Mouse (Mus musculus) MEL (cell line): ENCODE measurements at regions not wholly inside any gene's neighbourhood (a gene's known extent, or its start where the extent isn't known, plus 50 kb on each side); places are given as distances from the start of the nearest gene placed in this dataset.

Experiments used
- DNase-seq: peaks from one replicate; pipeline ENCODE4 v3.0.0; 2011; ENCODE audit warnings: low read depth, low spot score
- H3K27ac ChIP-seq: 2 replicates; pipeline ENCODE4 v1.5.1; 2012; ENCODE audit warnings: low read depth, mild to moderate bottlenecking, control low read depth, low read length, moderate library complexity; ENCODE audit not compliant: control insufficient read depth
- H3K27me3 ChIP-seq, 2 experiments: fragments of 150-350 bp in 1 of 2; sonication (generic) in 1 of 2; 2 replicates each; pipeline ENCODE4 v1.6.1; 2012; ENCODE audit warnings: low read length in 2 of 2, mild to moderate bottlenecking in 2 of 2, improper control_type of control experiment in 1 of 2, moderate library complexity in 1 of 2; ENCODE audit not compliant: insufficient read depth in 2 of 2, control insufficient read depth in 1 of 2
- H3K36me3 ChIP-seq, 2 experiments: 2 replicates each; pipeline ENCODE4 v1.6.1; 2012 to 2014; ENCODE audit warnings: low read length in 2 of 2, improper control_type of control experiment in 1 of 2, inconsistent platforms in 1 of 2, mild to moderate bottlenecking in 1 of 2; ENCODE audit not compliant: insufficient read depth in 2 of 2, control insufficient read depth in 1 of 2
- H3K4me1 ChIP-seq, 2 experiments: fragments of 150-350 bp in 1 of 2; sonication (generic) in 1 of 2; 2 replicates each; pipeline ENCODE4 v1.6.1; 2012; ENCODE audit warnings: low read length in 2 of 2, improper control_type of control experiment in 1 of 2, mild to moderate bottlenecking in 1 of 2; ENCODE audit not compliant: insufficient read depth in 2 of 2, control insufficient read depth in 1 of 2
- H3K4me3 ChIP-seq, 2 experiments: fragments of 150-350 bp in 1 of 2; sonication (generic) in 1 of 2; 2 replicates each; pipeline ENCODE4 v1.5.1; 2012; ENCODE audit warnings: low read depth in 2 of 2, low read length in 2 of 2, mild to moderate bottlenecking in 2 of 2, moderate library complexity in 2 of 2, control low read depth in 1 of 2, improper control_type of control experiment in 1 of 2; ENCODE audit not compliant: control insufficient read depth in 1 of 2, insufficient read depth in 1 of 2
- H3K79me2 ChIP-seq: 2 replicates; pipeline ENCODE4 v1.6.1; 2012; ENCODE audit warnings: mild to moderate bottlenecking, low read length, moderate library complexity; ENCODE audit not compliant: control insufficient read depth, poor library complexity, insufficient read depth
- H3K9ac ChIP-seq: 2 replicates; pipeline ENCODE4 v1.6.1; 2012; ENCODE audit warnings: low read depth, mild to moderate bottlenecking, control low read depth, low read length, moderate library complexity; ENCODE audit not compliant: control insufficient read depth, poor library complexity, severe bottlenecking
- H3K9me3 ChIP-seq: fragments of 150-350 bp; sonication (generic); replicated peaks from 2 replicates; pipeline ENCODE4 v1.6.1; 2012; ENCODE audit warnings: mild to moderate bottlenecking, low read length, improper control_type of control experiment, moderate library complexity; ENCODE audit not compliant: insufficient read depth
- CHD1 ChIP-seq: IDR thresholded peaks from 2 replicates; pipeline ENCODE4 v1.6.1; 2012; ENCODE audit warnings: low read depth, mild to moderate bottlenecking, inconsistent platforms, low read length, improper control_type of control experiment
- CHD2 ChIP-seq: IDR thresholded peaks from 2 replicates; pipeline ENCODE4 v1.6.1; 2011; ENCODE audit warnings: low read length, improper control_type of control experiment
- CTCF ChIP-seq, 3 experiments: IDR thresholded peaks in 2 of 3; conservative IDR thresholded peaks in 1 of 3; 2 replicates each; pipeline ENCODE4 v1.5.1; 2011 to 2012; ENCODE audit warnings: low read length in 3 of 3, low read depth in 2 of 3, mild to moderate bottlenecking in 2 of 3, improper control_type of control experiment in 1 of 3, inconsistent platforms in 1 of 3, mixed read lengths in 1 of 3, moderate library complexity in 1 of 3; ENCODE audit not compliant: control insufficient read depth in 1 of 3, insufficient read depth in 1 of 3, poor library complexity in 1 of 3, severe bottlenecking in 1 of 3
- EP300 ChIP-seq, 2 experiments: IDR thresholded peaks; 2 replicates each; pipeline ENCODE4 v1.6.1; 2011; ENCODE audit warnings: improper control_type of control experiment in 2 of 2, low read length in 2 of 2, low read depth in 1 of 2, mild to moderate bottlenecking in 1 of 2
- ETS1 ChIP-seq: IDR thresholded peaks from 2 replicates; pipeline ENCODE4 v1.6.1; 2012; ENCODE audit warnings: low read depth, mild to moderate bottlenecking, inconsistent platforms, low read length, improper control_type of control experiment, moderate library complexity
- GATA1 ChIP-seq: IDR thresholded peaks from 2 replicates; pipeline ENCODE4 v1.6.1; 2011; ENCODE audit warnings: low read depth, low read length, improper control_type of control experiment
- MAFK ChIP-seq: IDR thresholded peaks from 2 replicates; pipeline ENCODE4 v1.6.1; 2011; ENCODE audit warnings: low read depth, mild to moderate bottlenecking, low read length, improper control_type of control experiment, borderline replicate concordance
- MAX ChIP-seq: IDR thresholded peaks from 2 replicates; pipeline ENCODE4 v1.6.1; 2011; ENCODE audit warnings: low read length, improper control_type of control experiment
- MEF2A ChIP-seq: IDR thresholded peaks from 2 replicates; pipeline ENCODE4 v1.6.1; 2014; ENCODE audit warnings: low read depth, mild to moderate bottlenecking, inconsistent platforms, low read length, improper control_type of control experiment; ENCODE audit not compliant: poor library complexity, insufficient replicate concordance, severe bottlenecking; ENCODE audit errors: extremely low read depth
- MYC ChIP-seq: IDR thresholded peaks from 2 replicates; pipeline ENCODE4 v1.6.1; 2011; ENCODE audit warnings: low read depth, mild to moderate bottlenecking, low read length, improper control_type of control experiment, moderate library complexity
- NELFE ChIP-seq: IDR thresholded peaks from 2 replicates; pipeline ENCODE4 v1.6.1; 2011; ENCODE audit warnings: low read depth, low read length, improper control_type of control experiment
- POLR2AphosphoS2 ChIP-seq: IDR thresholded peaks from 2 replicates; pipeline ENCODE4 v1.6.1; 2011; ENCODE audit warnings: low read length, improper control_type of control experiment
- RCOR1 ChIP-seq: IDR thresholded peaks from 2 replicates; pipeline ENCODE4 v1.6.1; 2012; ENCODE audit warnings: low read depth, mild to moderate bottlenecking, inconsistent platforms, low read length, improper control_type of control experiment
- TAL1 ChIP-seq: IDR thresholded peaks from 2 replicates; pipeline ENCODE4 v1.6.1; 2012; ENCODE audit warnings: mild to moderate bottlenecking, inconsistent platforms, low read length, moderate library complexity, mixed read lengths
- TCF12 ChIP-seq: IDR thresholded peaks from 2 replicates; pipeline ENCODE4 v1.6.1; 2014; ENCODE audit warnings: low read depth, mild to moderate bottlenecking, inconsistent platforms, low read length, improper control_type of control experiment, moderate library complexity
- USF1 ChIP-seq: IDR thresholded peaks from 2 replicates; pipeline ENCODE4 v1.6.1; 2014; ENCODE audit warnings: low read depth, mild to moderate bottlenecking, inconsistent platforms, low read length, improper control_type of control experiment, moderate library complexity
- USF2 ChIP-seq, 2 experiments: IDR thresholded peaks; 2 replicates each; pipeline ENCODE4 v1.6.1; 2011 to 2012; ENCODE audit warnings: improper control_type of control experiment in 2 of 2, low read length in 2 of 2, borderline replicate concordance in 1 of 2, inconsistent platforms in 1 of 2, low read depth in 1 of 2, mild to moderate bottlenecking in 1 of 2; ENCODE audit not compliant: insufficient read depth in 1 of 2
- ZC3H11A ChIP-seq: IDR thresholded peaks from 2 replicates; pipeline ENCODE4 v1.6.1; 2012; ENCODE audit warnings: low read depth, mild to moderate bottlenecking, inconsistent platforms, low read length, improper control_type of control experiment
- ZKSCAN1 ChIP-seq: IDR thresholded peaks from 2 replicates; pipeline ENCODE4 v1.6.1; 2012; ENCODE audit warnings: low read depth, mild to moderate bottlenecking, inconsistent platforms, low read length, improper control_type of control experiment, moderate library complexity
- ZMIZ1 ChIP-seq: IDR thresholded peaks from 2 replicates; pipeline ENCODE4 v1.6.1; 2012; ENCODE audit warnings: low read depth, mild to moderate bottlenecking, inconsistent platforms, low read length, improper control_type of control experiment, moderate library complexity
- ZNF384 ChIP-seq: IDR thresholded peaks from 2 replicates; pipeline ENCODE4 v1.6.1; 2012; ENCODE audit warnings: low read depth, mild to moderate bottlenecking, inconsistent platforms, low read length, improper control_type of control experiment

GRCm38 (mm10) chr12:54535556-54536516 lies 120.5 kb downstream of the Sptssa start:
- H3K36me3 ChIP-seq: peaks cover 0 to 5% of the 10 kb centered on the region in 2 experiments; a peak in 2 of 4 replicates
- no peak overlapping the region for H3K4me3 ChIP-seq
- H3K79me2 ChIP-seq: no peaks in the 10 kb centered on the region
- TF ChIP-seq USF1 (no peak), CHD1 (no peak), TAL1 (no peak), ZNF384 (no peak), MAX (no peak), ZMIZ1 (no peak), EP300 (IDR thresholded peaks at IDR 0.05; ENCODE audit: low read depth in 1 of 2, low read length in 2 of 2) (no peak), ZKSCAN1 (no peak), USF2 (IDR thresholded peaks at IDR 0.05; ENCODE audit: borderline replicate concordance in 1 of 2, insufficient read depth in 1 of 2, low read depth in 1 of 2, low read length in 2 of 2) (no peak), MAFK (no peak), CHD2 (no peak), MYC (no peak), ZC3H11A (no peak)
- TF ChIP-seq, all 39 proteins: peak for 0
- peaks cover 2 to 3% of the 10 kb centered on the region in 2 experiments; a peak in 2 of 4 replicates for H3K4me1 ChIP-seq
- H3K27me3 ChIP-seq: no peaks in the 10 kb centered on the region; a peak in 2 of 4 replicates
- H3K9ac ChIP-seq: no peak overlapping the region
- no peak for DNase-seq
- H3K9me3 ChIP-seq: no peaks in the 10 kb centered on the region
- H3K27ac ChIP-seq: no peak overlapping the region

GRCm38 (mm10) chr12:54534910-54535309 lies 121.5 kb downstream of the Sptssa start:
- H3K4me1 ChIP-seq: peaks cover 2 to 3% of the 10 kb centered on the region in 2 experiments; a peak in 2 of 4 replicates
- no peaks in the 10 kb centered on the region for H3K79me2 ChIP-seq
- TF ChIP-seq POLR2AphosphoS2 (no peak), MEF2A (no peak), ETS1 (peak; percentile 71), EP300 (IDR thresholded peaks at IDR 0.05; ENCODE audit: low read depth in 1 of 2, low read length in 2 of 2) (peak; percentile 80 to 85), GATA1 (peak; percentile 88), MAX (no peak), TCF12 (peak; percentile 85), NELFE (no peak), CTCF (IDR thresholded peaks at IDR 0.05 in 2 of 3, conservative IDR thresholded peaks at IDR 0.05 in 1 of 3; ENCODE audit: control insufficient read depth in 1 of 3, insufficient read depth in 1 of 3, low read depth in 2 of 3, low read length in 3 of 3, poor library complexity in 1 of 3, severe bottlenecking in 1 of 3) (no peak), RCOR1 (peak; percentile 86), TAL1 (peak; percentile 34; the same call in 1 of the 2 replicates)
- no peak overlapping the region for H3K9ac ChIP-seq
- peaks cover 0 to 5% of the 10 kb centered on the region in 2 experiments; a peak in 2 of 4 replicates for H3K36me3 ChIP-seq
- H3K27ac ChIP-seq: no peak overlapping the region
- peak; percentile 53 for DNase-seq
- H3K9me3 ChIP-seq: no peaks in the 10 kb centered on the region
- no peak overlapping the region for H3K4me3 ChIP-seq
- no peaks in the 10 kb centered on the region; a peak in 2 of 4 replicates for H3K27me3 ChIP-seq
